Mouse (Mus musculus) lung, postnatal 14 days (tissue): ENCODE measurements around the gene Jarid2.
A peak's percentile ranks its signal among the peaks of the same experiment; 100 is the strongest.

ENCODE experiments used
- DNase-seq: peaks from one replicate; pipeline ENCODE4 v3.0.0; 2021

Gene Jarid2

GRCm38 (mm10) chr13:44851426-44851825, 122.2 kb downstream of the Jarid2 start:
- DNase-seq = no peak

GRCm38 (mm10) chr13:44852024-44852423, 122.8 kb downstream of the Jarid2 start:
- no peak for DNase-seq

- DNase-seq = no peak
Observed at GRCm38 (mm10) chr13:44865566-44865965, 136.3 kb downstream of the Jarid2 start.

GRCm38 (mm10) chr13:44868037-44868650, 138.9 kb downstream of the Jarid2 start:
- DNase-seq = no peak

GRCm38 (mm10) chr13:44869418-44870119, 140.3 kb downstream of the Jarid2 start:
- peak; percentile 100 for DNase-seq

- no peak for DNase-seq
Observed at GRCm38 (mm10) chr13:44876799-44877198, 147.5 kb downstream of the Jarid2 start.

- DNase-seq = no peak
Observed at GRCm38 (mm10) chr13:44881001-44881400, 151.7 kb downstream of the Jarid2 start.

GRCm38 (mm10) chr13:44886221-44886620, 156.9 kb downstream of the Jarid2 start:
- no peak for DNase-seq

GRCm38 (mm10) chr13:44890612-44891011, 161.3 kb downstream of the Jarid2 start:
- DNase-seq = no peak

GRCm38 (mm10) chr13:44891813-44892730, 162.8 kb downstream of the Jarid2 start:
- no peak for DNase-seq

GRCm38 (mm10) chr13:44896211-44896610, 166.9 kb downstream of the Jarid2 start:
- no peak for DNase-seq

GRCm38 (mm10) chr13:44902299-44902698, 173.0 kb downstream of the Jarid2 start:
- no peak for DNase-seq

GRCm38 (mm10) chr13:44903416-44903815, 174.1 kb downstream of the Jarid2 start:
- DNase-seq = no peak

- DNase-seq = no peak
Observed at GRCm38 (mm10) chr13:44904271-44904670, 175.0 kb downstream of the Jarid2 start.

- no peak for DNase-seq
Observed at GRCm38 (mm10) chr13:44906141-44906540, 176.9 kb downstream of the Jarid2 start.

GRCm38 (mm10) chr13:44907702-44908101, 178.4 kb downstream of the Jarid2 start:
- DNase-seq = peak; percentile 93

GRCm38 (mm10) chr13:44908790-44909189, 179.5 kb downstream of the Jarid2 start:
- DNase-seq = no peak

- peak; percentile 41 for DNase-seq
Observed at GRCm38 (mm10) chr13:44912851-44913250, 183.6 kb downstream of the Jarid2 start.

- DNase-seq = no peak
Observed at GRCm38 (mm10) chr13:44913560-44913959, 184.3 kb downstream of the Jarid2 start.

GRCm38 (mm10) chr13:44915382-44915781, 186.1 kb downstream of the Jarid2 start:
- DNase-seq = no peak

- DNase-seq = no peak
Observed at GRCm38 (mm10) chr13:44915945-44916344, 186.7 kb downstream of the Jarid2 start.

- no peak for DNase-seq
Observed at GRCm38 (mm10) chr13:44917202-44917601, 187.9 kb downstream of the Jarid2 start.

GRCm38 (mm10) chr13:44918269-44918668, 189.0 kb downstream of the Jarid2 start:
- DNase-seq = no peak

GRCm38 (mm10) chr13:44921095-44921494, 191.8 kb downstream of the Jarid2 start:
- DNase-seq = peak; percentile 13
